Mouse (Mus musculus): ENCODE data around the gene Aldh6a1. TPM values are rescaled to one million over a fixed set of nuclear protein-coding genes. Genes with fewer than 3 reads are reported as not detected.

Aldh6a1 gene
- polyA plus RNA-seq, 1 experiment: 2.6 TPM

DNA sequence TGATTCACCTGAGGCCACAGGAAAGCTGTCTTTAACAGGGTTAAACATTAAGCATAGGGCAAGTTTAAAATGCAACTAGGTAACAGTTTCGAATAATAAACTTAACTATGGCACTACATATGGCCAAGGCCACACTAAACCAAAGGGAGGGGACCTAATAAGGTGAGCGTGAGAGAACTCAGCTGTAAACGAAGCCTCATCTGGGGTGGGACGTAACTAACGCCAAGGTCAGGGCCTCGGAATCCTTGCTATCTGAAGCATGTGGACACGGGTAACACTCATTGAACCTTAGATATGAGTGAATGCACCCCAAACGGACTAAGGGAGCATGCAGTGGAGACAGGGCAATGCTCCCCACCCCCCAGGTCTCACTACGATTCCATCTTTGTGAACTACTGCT, 47.9 kb downstream of the Aldh6a1 start:
- Histone ChIP-seq H3K27ac (ENCODE audit: insufficient read depth, low read length) (no peak overlapping the region), H3K4me1 (ENCODE audit: control insufficient read depth, insufficient read depth, insufficient read length) (no peaks in the 10 kb centered on the region), H3K36me3 (ENCODE audit: control insufficient read depth, insufficient read depth, low read length) (no peaks in the 10 kb centered on the region; the same call in 1 of the 2 replicates), H3K27me3 (ENCODE audit: control insufficient read depth, insufficient read depth, low read length) (no peaks in the 10 kb centered on the region), H3K4me3 (ENCODE audit: extremely low read depth, insufficient read depth, insufficient read length) (no peak overlapping the region)
- no peak for DNase-seq (ENCODE audit: low read depth in 1 of 2, low spot score in 2 of 2)
- WGBS: 90% methylated on average over 9 of the region's 9 CpGs
- TF ChIP-seq CTCF (IDR thresholded peaks at IDR 0.05; ENCODE audit: extremely low read depth, insufficient read depth, insufficient read length, insufficient replicate concordance) (no peak), POLR2A (IDR thresholded peaks at IDR 0.05; ENCODE audit: low read depth, low read length) (no peak)

DNA sequence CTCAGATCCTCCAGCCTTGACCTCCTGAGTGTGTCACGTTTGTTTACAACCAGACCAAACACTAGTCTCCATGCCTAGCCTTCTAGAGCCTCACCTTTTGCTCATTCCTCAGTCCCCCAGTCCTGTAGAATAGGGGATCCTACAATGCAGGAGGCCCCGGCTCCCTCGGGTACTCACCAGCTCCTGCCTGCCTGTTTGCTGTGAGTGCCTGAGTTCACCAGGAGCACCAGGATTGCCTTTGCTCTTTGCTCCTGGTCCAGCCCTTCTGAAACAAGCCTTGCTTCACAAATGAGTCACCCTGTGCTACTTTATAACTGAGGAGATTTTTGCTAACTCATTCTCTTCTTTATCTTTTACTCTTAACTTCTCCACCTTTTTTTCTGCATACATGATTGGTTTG, 50.2 kb downstream of the Aldh6a1 start:
- Histone ChIP-seq H3K36me3 (ENCODE audit: control insufficient read depth, insufficient read depth, low read length) (peaks cover 4% of the 10 kb centered on the region), H3K4me1 (ENCODE audit: control insufficient read depth, insufficient read depth, insufficient read length) (no peaks in the 10 kb centered on the region), H3K27ac (ENCODE audit: insufficient read depth, low read length) (no peak overlapping the region), H3K4me3 (ENCODE audit: extremely low read depth, insufficient read depth, insufficient read length) (no peak overlapping the region), H3K27me3 (ENCODE audit: control insufficient read depth, insufficient read depth, low read length) (no peaks in the 10 kb centered on the region)
- TF ChIP-seq CTCF (IDR thresholded peaks at IDR 0.05; ENCODE audit: extremely low read depth, insufficient read depth, insufficient read length, insufficient replicate concordance) (no peak), POLR2A (IDR thresholded peaks at IDR 0.05; ENCODE audit: low read depth, low read length) (no peak)
- 81% methylated on average over 3 of the region's 3 CpGs for WGBS
- no peak for DNase-seq (ENCODE audit: low read depth in 1 of 2, low spot score in 2 of 2)

GRCm38 (mm10) chr12:84400068-84400467, 50.7 kb downstream of the Aldh6a1 start:
- Histone ChIP-seq H3K36me3 (ENCODE audit: control insufficient read depth, insufficient read depth, low read length) (peaks cover 7% of the 10 kb centered on the region), H3K27ac (ENCODE audit: insufficient read depth, low read length) (no peak overlapping the region), H3K4me1 (ENCODE audit: control insufficient read depth, insufficient read depth, insufficient read length) (no peaks in the 10 kb centered on the region), H3K4me3 (ENCODE audit: extremely low read depth, insufficient read depth, insufficient read length) (no peak overlapping the region), H3K27me3 (ENCODE audit: control insufficient read depth, insufficient read depth, low read length) (no peaks in the 10 kb centered on the region)
- WGBS: 88% methylated on average over 3 of the region's 3 CpGs
- TF ChIP-seq CTCF (IDR thresholded peaks at IDR 0.05; ENCODE audit: extremely low read depth, insufficient read depth, insufficient read length, insufficient replicate concordance): no peak
- no peak for TF ChIP-seq POLR2A (IDR thresholded peaks at IDR 0.05; ENCODE audit: low read depth, low read length)
- no peak for DNase-seq (ENCODE audit: low read depth in 1 of 2, low spot score in 2 of 2)

- H3K4me3 ChIP-seq (ENCODE audit: extremely low read depth, insufficient read depth, insufficient read length): no peak overlapping the region
- 89% methylated on average over 9 of the region's 9 CpGs for WGBS
Measured at GRCm38 (mm10) chr12:84399663-84400062, 51.1 kb downstream of the Aldh6a1 start.

DNA sequence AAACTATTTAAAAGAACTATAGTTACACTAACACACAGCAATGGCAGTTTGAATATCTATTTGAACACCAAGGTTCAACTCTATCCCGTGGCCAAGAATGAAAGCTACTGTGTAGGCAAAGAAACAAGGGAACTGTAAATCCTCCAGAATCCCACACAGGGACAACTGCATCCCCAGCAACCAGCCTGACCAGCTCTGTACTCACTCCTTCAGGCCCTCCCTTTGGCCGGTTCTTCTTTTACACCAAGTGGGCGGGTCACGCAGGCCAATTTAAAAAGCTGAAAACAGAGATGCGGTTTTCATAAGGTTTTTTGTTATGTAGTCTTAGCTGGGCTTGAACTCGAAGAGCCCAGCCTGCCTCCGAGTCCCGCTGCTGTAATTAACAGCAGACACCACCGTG, 51.7 kb downstream of the Aldh6a1 start:
- TF ChIP-seq POLR2A (IDR thresholded peaks at IDR 0.05; ENCODE audit: low read depth, low read length) (no peak), CTCF (IDR thresholded peaks at IDR 0.05; ENCODE audit: extremely low read depth, insufficient read depth, insufficient read length, insufficient replicate concordance) (no peak)
- H3K27me3 ChIP-seq (ENCODE audit: control insufficient read depth, insufficient read depth, low read length): no peaks in the 10 kb centered on the region
- H3K27ac ChIP-seq (ENCODE audit: insufficient read depth, low read length): no peak overlapping the region
- peaks cover 8% of the 10 kb centered on the region for H3K36me3 ChIP-seq (ENCODE audit: control insufficient read depth, insufficient read depth, low read length)
- DNase-seq (ENCODE audit: low read depth in 1 of 2, low spot score in 2 of 2): no peak
- no peak overlapping the region for H3K4me3 ChIP-seq (ENCODE audit: extremely low read depth, insufficient read depth, insufficient read length)
- no peaks in the 10 kb centered on the region for H3K4me1 ChIP-seq (ENCODE audit: control insufficient read depth, insufficient read depth, insufficient read length)
- WGBS: 97% methylated on average over 9 of the region's 9 CpGs

More at GRCm38 (mm10) chr12:84399663-84400062, 51.1 kb downstream of the Aldh6a1 start:
- H3K4me1 ChIP-seq (ENCODE audit: control insufficient read depth, insufficient read depth, insufficient read length): no peaks in the 10 kb centered on the region
- TF ChIP-seq POLR2A (IDR thresholded peaks at IDR 0.05; ENCODE audit: low read depth, low read length) (no peak), CTCF (IDR thresholded peaks at IDR 0.05; ENCODE audit: extremely low read depth, insufficient read depth, insufficient read length, insufficient replicate concordance) (no peak)
- H3K36me3 ChIP-seq (ENCODE audit: control insufficient read depth, insufficient read depth, low read length): peaks cover 7% of the 10 kb centered on the region
- H3K27me3 ChIP-seq (ENCODE audit: control insufficient read depth, insufficient read depth, low read length): no peaks in the 10 kb centered on the region
- H3K27ac ChIP-seq (ENCODE audit: insufficient read depth, low read length): no peak overlapping the region
- no peak for DNase-seq (ENCODE audit: low read depth in 1 of 2, low spot score in 2 of 2)

GRCm38 (mm10) chr12:84398629-84399028, 52.2 kb downstream of the Aldh6a1 start:
- Histone ChIP-seq H3K27me3 (ENCODE audit: control insufficient read depth, insufficient read depth, low read length) (no peaks in the 10 kb centered on the region), H3K4me3 (ENCODE audit: extremely low read depth, insufficient read depth, insufficient read length) (no peak overlapping the region), H3K4me1 (ENCODE audit: control insufficient read depth, insufficient read depth, insufficient read length) (no peaks in the 10 kb centered on the region), H3K27ac (ENCODE audit: insufficient read depth, low read length) (no peak overlapping the region), H3K36me3 (ENCODE audit: control insufficient read depth, insufficient read depth, low read length) (peaks cover 9% of the 10 kb centered on the region)
- no peak for DNase-seq (ENCODE audit: low read depth in 1 of 2, low spot score in 2 of 2)
- WGBS: 86% methylated on average over 5 of the region's 5 CpGs
- no peak for TF ChIP-seq POLR2A (IDR thresholded peaks at IDR 0.05; ENCODE audit: low read depth, low read length)
- no peak for TF ChIP-seq CTCF (IDR thresholded peaks at IDR 0.05; ENCODE audit: extremely low read depth, insufficient read depth, insufficient read length, insufficient replicate concordance)

GRCm38 (mm10) chr12:84397685-84398084, 53.1 kb downstream of the Aldh6a1 start:
- H3K27ac ChIP-seq (ENCODE audit: insufficient read depth, low read length): no peak overlapping the region
- H3K36me3 ChIP-seq (ENCODE audit: control insufficient read depth, insufficient read depth, low read length): peaks cover 9% of the 10 kb centered on the region
- TF ChIP-seq POLR2A (IDR thresholded peaks at IDR 0.05; ENCODE audit: low read depth, low read length) (no peak), CTCF (IDR thresholded peaks at IDR 0.05; ENCODE audit: extremely low read depth, insufficient read depth, insufficient read length, insufficient replicate concordance) (no peak)
- no peaks in the 10 kb centered on the region for H3K27me3 ChIP-seq (ENCODE audit: control insufficient read depth, insufficient read depth, low read length)
- H3K4me1 ChIP-seq (ENCODE audit: control insufficient read depth, insufficient read depth, insufficient read length): no peaks in the 10 kb centered on the region
- no peak overlapping the region for H3K4me3 ChIP-seq (ENCODE audit: extremely low read depth, insufficient read depth, insufficient read length)
- DNase-seq (ENCODE audit: low read depth in 1 of 2, low spot score in 2 of 2): no peak

All from spleen, adult 2 months (tissue).